Mouse (Mus musculus) cerebellum, adult 2 months (tissue): Measurements from ENCODE around the gene Mvp. TPM values are rescaled to one million over a fixed set of nuclear protein-coding genes. Genes with fewer than 3 reads are reported as not detected.

ENCODE experiments used
- DNase-seq, 2 experiments: peaks; one replicate each; pipeline ENCODE4 v3.0.0; 2021
- H3K27ac ChIP-seq: fragments of 200-500 bp; 2 replicates; pipeline ENCODE4 v1.5.1; 2012; ENCODE audit warnings: low read length, control low read depth, inconsistent platforms; ENCODE audit not compliant: insufficient read depth
- H3K27me3 ChIP-seq: fragments of 200-500 bp; 2 replicates; pipeline ENCODE4 v1.6.1; 2012; ENCODE audit warnings: inconsistent platforms, mild to moderate bottlenecking, low read length, moderate library complexity; ENCODE audit not compliant: control insufficient read depth, insufficient read depth
- H3K4me1 ChIP-seq: fragments of 200-500 bp; 2 replicates; pipeline ENCODE4 v1.6.1; 2011; ENCODE audit warnings: low read length; ENCODE audit not compliant: control insufficient read depth, insufficient read depth
- H3K4me3 ChIP-seq: fragments of 200-500 bp; replicated peaks from 2 replicates; pipeline ENCODE3; 2011; ENCODE audit warnings: mild to moderate bottlenecking, low read depth, low read length, control low read depth; ENCODE audit not compliant: insufficient read depth
- CTCF ChIP-seq: fragments of 200-500 bp; IDR thresholded peaks from 2 replicates; pipeline ENCODE4 v1.5.1; 2011; ENCODE audit warnings: low read depth, mild to moderate bottlenecking, control low read depth, low read length, moderate library complexity, borderline replicate concordance; ENCODE audit not compliant: insufficient read depth
- POLR2A ChIP-seq: fragments of 200-500 bp; IDR thresholded peaks from 2 replicates; pipeline ENCODE4 v1.6.1; 2011; ENCODE audit warnings: low read length, control low read depth, borderline replicate concordance; ENCODE audit not compliant: insufficient read depth
- WGBS: fragments of 180-500 bp; shearing (Covaris S2); methylation state at CpG from one replicate; pipeline ENCODE4 v1.1.7; 2018; 5-methylcytosine and 5-hydroxymethylcytosine counted together
- polyA plus RNA-seq: library from polyadenylated mRNA; depleted of rRNA; stranded (reverse); fragments of >200 nt; gene quantifications from 2 replicates; pipeline ENCODE4 v1.2.3, GENCODE M21; 2012

Gene Mvp
- polyA plus RNA-seq, 1 experiment, result 21.0 TPM

- H3K27me3 ChIP-seq, result no peaks in the 10 kb centered on the region
Observed at GRCm38 (mm10) chr7:126983113-126983512, 31.3 kb downstream of the Mvp start.

GRCm38 (mm10) chr7:126982054-126982453, 32.4 kb downstream of the Mvp start:
- no peaks in the 10 kb centered on the region for H3K27me3 ChIP-seq
- H3K4me1 ChIP-seq, result peaks cover 43% of the 10 kb centered on the region
- WGBS, result 92% methylated on average over 4 of the region's 4 CpGs
- DNase-seq, result no peak
- H3K27ac ChIP-seq, result no peak overlapping the region
- no peak for TF ChIP-seq POLR2A
- TF ChIP-seq CTCF, result no peak
- no peak overlapping the region for H3K4me3 ChIP-seq

More at GRCm38 (mm10) chr7:126983113-126983512, 31.3 kb downstream of the Mvp start:
- Histone ChIP-seq H3K4me1 (peaks cover 43% of the 10 kb centered on the region), H3K4me3 (no peak overlapping the region), H3K27ac (0 out of 2 replicates have a peak overlapping the region, but pooled peaks have one; percentile 7)
- WGBS, result 40% methylated on average over 7 of the region's 7 CpGs
- DNase-seq, result no peak
- no peak for TF ChIP-seq POLR2A
- no peak for TF ChIP-seq CTCF

GRCm38 (mm10) chr7:126981601-126982000, 32.8 kb downstream of the Mvp start:
- peaks cover 40% of the 10 kb centered on the region for H3K4me1 ChIP-seq
- DNase-seq, result no peak
- no peak for TF ChIP-seq CTCF
- no peak for TF ChIP-seq POLR2A
- WGBS, result 68% methylated on average over 2 of the region's 2 CpGs
- H3K27ac ChIP-seq, result no peak overlapping the region
- H3K27me3 ChIP-seq, result no peaks in the 10 kb centered on the region
- H3K4me3 ChIP-seq, result no peak overlapping the region

- Histone ChIP-seq H3K27ac (no peak overlapping the region), H3K4me1 (peaks cover 27% of the 10 kb centered on the region), H3K4me3 (no peak overlapping the region), H3K27me3 (no peaks in the 10 kb centered on the region)
- WGBS, result 92% methylated on average over 6 of the region's 6 CpGs
- TF ChIP-seq POLR2A (no peak), CTCF (no peak)
- DNase-seq, result no peak
Observed at GRCm38 (mm10) chr7:126978841-126979240, 35.6 kb downstream of the Mvp start.

- 22% methylated on average over 14 of the region's 14 CpGs for WGBS
- Histone ChIP-seq H3K4me3 (peak overlapping the region; percentile 75), H3K27ac (peak overlapping the region; percentile 91), H3K27me3 (no peaks in the 10 kb centered on the region), H3K4me1 (peaks cover 14% of the 10 kb centered on the region)
- TF ChIP-seq CTCF (no peak), POLR2A (no peak)
- DNase-seq, result peak; percentile 39 to 51
Observed at GRCm38 (mm10) chr7:126976878-126977459, 37.5 kb downstream of the Mvp start.

- peak within 1 kb of the TSS; percentile 100 for H3K27ac ChIP-seq
- under 1% methylated on average over 55 of the region's 55 CpGs for WGBS
- TF ChIP-seq POLR2A (no peak), CTCF (peak; percentile 90)
Observed at GRCm38 (mm10) chr7:126975950-126976866, 38.2 kb downstream of the Mvp start, which contains the start of gene Cdiptos. Gene Cdiptos, minus strand, starts transcription at chr7:126976098.

GRCm38 (mm10) chr7:126975893-126975949, 38.7 kb downstream of the Mvp start, which contains the start of gene Cdipt:
Gene Cdipt, plus strand, starts transcription at chr7:126975914.
- H3K27me3 ChIP-seq, result no peaks in the 10 kb centered on the region
- no peak for DNase-seq
- H3K4me3 ChIP-seq, result peak within 1 kb of the TSS; percentile 75
- H3K4me1 ChIP-seq, result peaks cover 14% of the 10 kb centered on the region
- TF ChIP-seq POLR2A (no peak), CTCF (no peak)
- 0% methylated on average over 1 of the region's 1 CpGs for WGBS
- H3K27ac ChIP-seq, result peak within 1 kb of the TSS; percentile 100

More at GRCm38 (mm10) chr7:126975950-126976866, 38.2 kb downstream of the Mvp start, which contains the start of gene Cdiptos:
- Histone ChIP-seq H3K4me1 (peaks cover 14% of the 10 kb centered on the region), H3K4me3 (peak within 1 kb of the TSS; percentile 75), H3K27me3 (no peaks in the 10 kb centered on the region)
- peak; percentile 95 to 97 for DNase-seq

- Histone ChIP-seq H3K27ac (0 out of 2 replicates have a peak overlapping the region, but pooled peaks have one; percentile 4), H3K27me3 (no peaks in the 10 kb centered on the region), H3K4me3 (peak overlapping the region; percentile 75), H3K4me1 (peaks cover 14% of the 10 kb centered on the region)
- 5% methylated on average over 8 of the region's 8 CpGs for WGBS
- TF ChIP-seq CTCF (no peak), POLR2A (no peak)
- peak in 1 of 2 experiments; percentile 39 for DNase-seq
Observed at GRCm38 (mm10) chr7:126975493-126975892, 38.9 kb downstream of the Mvp start.
